Mouse (Mus musculus): Measurements from ENCODE around the gene Ifnar2.

Gene Ifnar2

DNA sequence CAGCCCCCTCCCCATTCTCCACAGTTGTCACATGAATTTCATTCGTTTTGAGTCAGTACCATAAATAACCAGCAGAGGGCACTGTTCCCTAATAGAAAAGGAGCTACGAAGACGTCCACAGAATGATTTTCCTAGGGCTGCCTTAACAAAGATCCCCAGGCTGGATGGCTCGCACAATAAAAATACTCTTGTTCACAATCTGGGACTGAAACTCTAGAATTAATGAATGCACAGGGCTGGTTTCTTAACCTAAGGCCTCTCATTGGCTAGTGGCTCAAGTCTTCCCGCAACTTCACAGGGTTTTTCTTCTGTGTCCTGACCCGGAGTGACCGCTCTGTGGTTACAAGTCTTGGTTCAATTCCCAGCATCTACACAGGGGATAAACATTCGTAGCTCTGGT lies 14.0 kb upstream of the Ifnar2 start:
- peak; percentile 95 for DNase-seq (ENCODE audit: low spot score)

DNA sequence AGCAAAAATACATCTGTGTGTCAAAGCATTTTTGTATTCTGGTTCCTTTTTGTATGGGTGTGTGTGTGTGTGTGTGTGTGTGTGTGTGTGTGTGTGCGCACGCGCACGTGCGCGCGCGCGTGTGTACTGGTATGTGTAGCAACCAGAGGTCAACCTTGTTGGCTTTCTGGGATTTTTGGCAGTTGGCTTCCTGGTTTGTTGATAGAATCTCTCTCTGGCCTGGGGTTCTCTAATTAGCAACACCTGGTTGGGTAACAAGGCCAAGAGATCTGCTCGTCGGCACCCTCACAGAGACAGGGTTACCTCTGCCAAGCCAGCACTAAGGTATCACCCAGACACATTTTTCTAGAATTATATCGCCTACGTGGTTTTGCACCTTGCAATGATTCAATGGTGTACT lies 13.1 kb upstream of the Ifnar2 start:
- no peak for DNase-seq (ENCODE audit: low spot score)

DNA sequence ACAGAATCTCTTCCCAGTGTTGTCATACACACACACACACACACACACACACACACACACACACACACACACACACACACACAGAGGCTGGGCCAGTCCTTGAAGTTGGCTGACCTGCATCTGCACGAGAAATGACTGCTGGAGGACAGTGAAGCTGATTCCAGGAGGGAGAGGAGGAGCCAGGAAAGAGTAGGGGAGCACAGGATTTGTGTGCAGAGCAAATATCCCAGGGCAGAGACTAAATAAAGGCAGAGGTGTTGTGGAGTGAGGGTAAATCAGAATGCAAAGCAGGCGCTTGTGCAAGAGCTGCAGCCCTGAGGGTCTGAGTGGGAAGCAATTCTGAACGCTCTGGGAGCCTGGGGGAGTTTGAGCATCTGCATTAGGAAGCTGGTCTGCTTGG lies 12.4 kb upstream of the Ifnar2 start:
- DNase-seq (ENCODE audit: low spot score) = no peak

DNA sequence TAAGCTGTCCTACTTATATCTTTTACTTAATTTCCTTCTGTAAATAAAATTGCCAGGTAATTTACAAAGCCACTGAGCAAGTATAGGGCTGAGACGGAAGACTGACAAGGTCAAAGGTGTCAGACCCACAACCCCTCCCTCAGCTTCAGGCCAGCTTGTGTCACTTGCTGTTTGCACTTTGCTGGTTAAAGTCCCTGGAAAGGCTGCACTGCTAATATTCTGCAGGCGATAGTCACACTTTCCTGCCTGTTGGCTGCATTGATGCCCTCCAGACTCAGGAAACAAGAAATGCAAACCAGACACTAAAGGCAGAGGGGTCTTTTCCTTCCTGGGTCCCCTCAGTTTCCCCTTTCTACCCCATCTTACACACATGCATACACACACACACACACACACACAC lies 10.6 kb upstream of the Ifnar2 start:
- DNase-seq (ENCODE audit: low spot score) = no peak

- DNase-seq (ENCODE audit: low spot score) = no peak
These were observed 9.8 kb upstream of the Ifnar2 start for GRCm38 (mm10) chr16:91362616-91363272.

- DNase-seq (ENCODE audit: low spot score) = no peak
These were observed 9.1 kb upstream of the Ifnar2 start for GRCm38 (mm10) chr16:91363483-91363882.

- DNase-seq (ENCODE audit: low spot score) = no peak
These were observed 6.0 kb upstream of the Ifnar2 start for GRCm38 (mm10) chr16:91366567-91366966.

DNA sequence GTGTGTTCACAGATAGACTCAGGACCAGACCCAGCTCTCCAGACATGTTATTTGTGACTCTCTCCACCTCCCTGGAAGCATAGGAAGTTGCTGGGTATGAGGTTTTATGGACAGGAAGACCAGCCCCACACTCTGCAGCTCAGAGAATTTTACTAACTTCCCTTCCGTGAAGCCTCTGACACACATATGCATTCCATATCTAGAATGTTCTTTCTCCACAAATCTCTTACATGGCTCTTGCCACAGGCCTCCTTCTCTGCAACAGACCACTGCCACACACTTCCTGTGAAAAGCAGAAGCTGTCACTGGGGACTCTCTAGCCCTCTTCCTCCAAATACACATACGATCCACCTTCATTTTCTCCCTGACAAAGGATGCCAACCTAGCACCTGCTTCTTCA lies 5.5 kb upstream of the Ifnar2 start:
- DNase-seq (ENCODE audit: low spot score) = no peak

- no peak for DNase-seq (ENCODE audit: low spot score)
These were observed 1.1 kb downstream of the Ifnar2 start for GRCm38 (mm10) chr16:91373473-91374252.

- DNase-seq (ENCODE audit: low spot score) = no peak
These were observed 1.7 kb downstream of the Ifnar2 start for GRCm38 (mm10) chr16:91374253-91374634.

GRCm38 (mm10) chr16:91376701-91377100 lies 4.1 kb downstream of the Ifnar2 start:
- no peak for DNase-seq (ENCODE audit: low spot score)

GRCm38 (mm10) chr16:91378431-91378986 lies 5.9 kb downstream of the Ifnar2 start:
- DNase-seq (ENCODE audit: low spot score) = no peak

GRCm38 (mm10) chr16:91378991-91379390 lies 6.4 kb downstream of the Ifnar2 start:
- DNase-seq (ENCODE audit: low spot score) = peak; percentile 11

- no peak for DNase-seq (ENCODE audit: low spot score)
These were observed 6.8 kb downstream of the Ifnar2 start for GRCm38 (mm10) chr16:91379412-91379811.

GRCm38 (mm10) chr16:91380151-91380550 lies 7.6 kb downstream of the Ifnar2 start:
- no peak for DNase-seq (ENCODE audit: low spot score)

DNA sequence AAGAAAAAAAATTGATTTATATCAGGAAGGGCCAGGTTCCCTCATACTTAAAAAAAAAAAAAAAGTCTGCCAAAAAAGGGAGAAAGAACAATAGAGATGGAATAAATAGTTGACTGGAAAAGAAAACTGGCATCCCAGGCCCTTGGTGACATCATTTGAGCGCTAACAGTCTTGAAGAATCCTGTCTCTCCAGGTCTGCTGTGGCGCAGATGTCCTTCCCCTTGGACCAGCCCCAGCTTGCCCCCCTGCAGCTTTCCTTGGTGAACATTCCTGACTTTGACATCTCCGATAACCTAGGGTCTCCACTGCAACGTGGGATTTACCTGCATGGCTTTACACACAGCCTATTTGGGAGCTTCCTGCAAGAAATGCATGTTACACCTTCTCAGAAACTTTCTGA lies 9.0 kb downstream of the Ifnar2 start:
- no peak for DNase-seq (ENCODE audit: low spot score)

- DNase-seq (ENCODE audit: low spot score) = no peak
These were observed 9.7 kb downstream of the Ifnar2 start for GRCm38 (mm10) chr16:91382261-91382790.

DNA sequence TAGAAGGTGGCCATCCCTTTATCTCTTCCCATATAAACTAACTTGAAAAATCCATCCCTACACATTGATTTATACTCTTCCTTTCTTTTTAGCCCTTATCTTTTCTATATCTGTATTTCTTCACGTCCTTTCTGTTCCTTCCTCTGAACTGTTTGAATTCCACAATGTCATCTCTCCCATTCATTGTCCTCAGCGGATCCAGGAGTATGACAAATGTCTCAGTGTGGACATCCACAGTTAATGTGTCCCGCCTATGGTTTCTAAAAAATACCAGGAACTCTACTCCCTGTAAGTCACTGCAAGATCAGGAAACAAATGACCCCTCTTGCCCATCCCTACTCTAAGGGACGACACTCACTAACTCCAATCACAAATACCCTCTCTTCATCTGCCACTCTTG lies 11.6 kb downstream of the Ifnar2 start:
- no peak for DNase-seq (ENCODE audit: low spot score)

DNA sequence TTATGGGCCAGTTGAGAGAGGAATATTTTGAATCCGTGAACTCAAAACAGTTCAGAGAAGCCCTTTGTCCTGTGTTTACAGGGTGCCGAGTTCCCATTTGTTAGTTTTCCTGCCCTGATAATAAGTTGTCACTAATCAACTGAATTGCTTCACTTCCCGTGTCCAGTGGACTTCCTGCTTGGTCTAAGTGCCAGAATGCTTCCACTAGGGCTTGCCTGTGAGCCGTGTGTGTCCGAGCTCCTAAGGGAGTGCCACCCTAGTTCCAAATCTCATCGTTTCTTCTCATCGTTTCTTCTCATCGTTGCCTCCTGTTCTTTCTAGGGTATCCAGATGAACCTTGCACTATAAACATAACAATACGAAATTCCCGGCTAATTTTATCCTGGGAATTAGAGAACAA lies 13.0 kb downstream of the Ifnar2 start:
- peak; percentile 9 for DNase-seq (ENCODE audit: low spot score)

- DNase-seq (ENCODE audit: low spot score) = no peak
These were observed 14.0 kb downstream of the Ifnar2 start for GRCm38 (mm10) chr16:91386419-91387120.

DNA sequence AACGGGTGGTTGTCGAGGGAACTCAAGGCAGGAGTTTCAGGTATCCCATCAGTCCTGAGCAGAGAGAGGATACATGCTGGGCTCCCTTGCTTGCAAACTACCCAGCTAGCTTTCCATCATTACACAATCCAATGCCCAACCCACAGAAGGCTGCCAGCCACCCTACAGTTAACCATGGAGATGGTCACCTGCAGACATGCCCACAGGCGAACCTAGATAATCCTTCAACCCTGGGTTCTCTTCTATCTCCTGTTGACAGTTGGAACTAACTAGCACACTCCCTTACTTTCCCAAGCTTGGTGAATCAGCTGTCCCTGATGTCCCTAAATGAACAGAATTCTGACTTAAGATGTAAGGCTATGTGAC lies 14.5 kb downstream of the Ifnar2 start:
- no peak for DNase-seq (ENCODE audit: low spot score)

DNA sequence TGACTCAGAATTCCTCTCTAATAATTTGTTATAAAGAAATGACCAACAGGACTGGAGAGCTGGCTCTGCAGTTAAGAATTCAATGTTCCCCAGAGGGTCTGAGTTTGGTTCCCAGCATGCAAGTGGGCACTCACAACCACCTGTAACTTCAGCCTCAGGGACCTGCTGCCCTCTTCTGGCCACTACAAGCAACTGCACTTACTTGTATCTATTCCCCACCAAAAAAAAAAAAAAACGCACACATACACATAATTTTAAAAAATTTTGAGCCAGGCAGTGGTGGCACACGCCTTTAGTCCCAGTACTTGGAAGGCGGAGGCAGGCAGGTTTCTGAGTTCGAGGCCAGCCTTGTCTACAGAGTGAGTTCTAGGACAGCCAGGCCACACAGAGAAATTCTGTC lies 17.5 kb downstream of the Ifnar2 start:
- peak; percentile 23 for DNase-seq (ENCODE audit: low spot score)

DNA sequence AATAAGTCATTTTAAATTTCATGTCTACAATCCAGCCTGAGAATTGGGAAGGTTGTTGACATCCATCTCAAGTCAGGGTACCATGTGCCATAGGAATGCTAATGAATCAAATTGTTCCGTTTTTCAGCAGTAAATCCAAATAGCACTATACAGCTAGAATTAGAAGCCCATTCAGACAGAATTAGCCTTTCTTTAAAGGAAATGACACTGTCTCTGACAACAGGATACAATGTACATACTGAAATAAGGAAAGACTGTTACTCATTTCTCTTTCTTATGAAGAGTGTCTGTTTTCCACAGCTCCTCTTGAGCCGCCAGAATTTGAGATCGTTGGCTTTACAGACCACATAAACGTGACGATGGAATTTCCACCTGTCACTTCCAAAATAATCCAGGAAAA lies 18.8 kb downstream of the Ifnar2 start, which contains the start of gene Gm21970:
TSS of gene Gm21970 (plus strand) at position 301 of the 400 bp plus-strand sequence.
- no peak for DNase-seq (ENCODE audit: low spot score)

Data from embryo, embryonic 10.5 days (tissue).